Mouse (Mus musculus) lung, embryonic 15.5 days (tissue): ENCODE results near the gene Spns2. TPM values are rescaled to one million over a fixed set of nuclear protein-coding genes. Genes with fewer than 3 reads are reported as not detected.

Experiments
- ATAC-seq: fragments of 200-750 bp; cut with Nextera tagmentation; 2 replicates; pipeline ENCODE4 v1.8.0; 2017; ENCODE audit warnings: moderate number of reproducible peaks, borderline replicate concordance; ENCODE audit not compliant: low FRiP score, low TSS enrichment; ENCODE audit errors: extremely low read depth
- H3K27ac ChIP-seq: fragments of 300-500 bp; sonication (generic); 2 replicates; pipeline ENCODE4 v1.5.1; 2015; ENCODE audit warnings: moderate library complexity, mild to moderate bottlenecking, inconsistent platforms
- H3K27me3 ChIP-seq: fragments of 300-500 bp; sonication (generic); 2 replicates; pipeline ENCODE4 v1.6.1; 2015; ENCODE audit warnings: inconsistent platforms
- H3K36me3 ChIP-seq: fragments of 300-500 bp; sonication (generic); 2 replicates; pipeline ENCODE4 v1.6.1; 2015; ENCODE audit warnings: inconsistent platforms
- H3K4me1 ChIP-seq: fragments of 300-500 bp; sonication (generic); 2 replicates; pipeline ENCODE4 v1.6.1; 2015; ENCODE audit warnings: inconsistent platforms
- H3K4me2 ChIP-seq: fragments of 300-500 bp; sonication (generic); 2 replicates; pipeline ENCODE4 v1.6.1; 2015; ENCODE audit warnings: inconsistent platforms, mild to moderate bottlenecking, moderate library complexity
- H3K4me3 ChIP-seq: fragments of 300-500 bp; sonication (generic); 2 replicates; pipeline ENCODE4 v1.5.1; 2015; ENCODE audit warnings: mild to moderate bottlenecking, inconsistent platforms
- H3K9ac ChIP-seq: fragments of 300-500 bp; sonication (generic); 2 replicates; pipeline ENCODE4 v1.6.1; 2015; ENCODE audit warnings: inconsistent platforms
- H3K9me3 ChIP-seq: fragments of 300-500 bp; sonication (generic); 2 replicates; pipeline ENCODE4 v1.6.1; 2016; ENCODE audit warnings: inconsistent platforms
- WGBS: fragments of 180-500 bp; shearing (Covaris S2); methylation state at CpG from one replicate; pipeline ENCODE4 v1.1.7; 2015; 5-methylcytosine and 5-hydroxymethylcytosine counted together
- polyA plus RNA-seq: library from polyadenylated mRNA; unstranded; fragments of >200 nt; fragmentation: Nextera tagmentation; extraction: Ambion mirVana; gene quantifications from 2 replicates; pipeline ENCODE4 v1.2.1, GENCODE M21; 2015

Spns2 gene
- polyA plus RNA-seq, 1 experiment from 2014 or later, result 6.4 TPM

GRCm38 (mm10) chr11:72496775-72497174 lies 7.1 kb upstream of the Spns2 start:
- WGBS, result 52% methylated on average over 1 of the region's 1 CpGs
- no peak overlapping the region for H3K4me3 ChIP-seq
- no peak overlapping the region for H3K27ac ChIP-seq
- H3K9ac ChIP-seq, result no peak overlapping the region
- H3K36me3 ChIP-seq, result no peaks in the 10 kb centered on the region
- no peak overlapping the region for H3K4me2 ChIP-seq
- no peaks in the 10 kb centered on the region for H3K4me1 ChIP-seq
- 0 out of 2 replicates have a peak, but pooled peaks cover 3% of the 10 kb centered on the region for H3K27me3 ChIP-seq
- no peak for ATAC-seq
- H3K9me3 ChIP-seq, result no peaks in the 10 kb centered on the region

GRCm38 (mm10) chr11:72496066-72496465 lies 6.4 kb upstream of the Spns2 start:
- Histone ChIP-seq H3K4me3 (no peak overlapping the region), H3K4me1 (no peaks in the 10 kb centered on the region), H3K27ac (no peak overlapping the region), H3K27me3 (0 out of 2 replicates have a peak, but pooled peaks cover 3% of the 10 kb centered on the region), H3K9me3 (no peaks in the 10 kb centered on the region), H3K36me3 (no peaks in the 10 kb centered on the region), H3K4me2 (no peak overlapping the region), H3K9ac (no peak overlapping the region)
- ATAC-seq, result no peak
- WGBS, result 48% methylated on average over 3 of the region's 3 CpGs

DNA sequence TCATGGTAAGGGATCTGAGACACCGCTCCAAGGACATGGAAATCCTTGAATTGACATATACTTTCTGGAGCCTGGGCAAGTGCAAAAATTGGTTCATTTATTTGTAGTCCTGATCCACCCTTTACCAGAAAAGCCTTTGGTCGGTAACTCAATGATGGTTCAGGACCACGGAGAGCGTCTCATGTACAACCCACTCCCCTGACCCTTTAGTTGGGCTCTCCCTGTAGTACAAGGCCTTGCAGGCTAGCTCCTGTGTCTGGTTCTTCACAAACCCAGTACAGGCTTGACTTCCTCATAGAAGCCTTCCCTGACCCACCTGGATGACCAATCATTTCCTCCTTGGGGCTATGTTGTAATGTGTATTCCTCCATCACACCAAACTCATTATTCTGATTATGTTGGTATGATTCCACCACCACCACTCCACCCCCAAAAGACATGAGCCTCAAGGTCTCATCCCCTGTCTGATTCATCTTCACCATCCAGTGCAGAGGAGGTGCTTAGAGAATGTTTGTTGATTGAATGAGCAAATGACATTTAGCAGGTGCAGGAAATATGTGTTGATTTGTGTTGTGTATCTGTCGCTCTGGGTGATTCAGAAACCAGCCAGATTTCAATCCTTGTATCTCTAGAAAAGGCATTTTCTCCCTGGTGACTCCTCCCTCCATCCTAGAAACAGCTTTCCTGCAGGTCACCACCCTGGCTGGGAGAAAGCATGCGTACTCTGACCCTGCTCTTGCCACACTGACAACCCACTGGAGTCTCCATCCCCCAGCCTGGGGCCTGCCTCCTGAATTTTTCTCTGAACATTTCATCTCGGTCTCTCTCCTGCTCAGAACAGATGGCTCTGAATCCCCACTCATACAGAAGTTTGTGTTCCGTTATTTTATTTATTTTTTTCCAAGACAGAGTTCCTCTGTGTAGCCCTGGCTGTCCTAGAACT lies 4.6 kb upstream of the Spns2 start:
- ATAC-seq, result no peak
- H3K9ac ChIP-seq, result no peak overlapping the region
- WGBS, result 47% methylated on average over 8 of the region's 8 CpGs
- no peak overlapping the region for H3K27ac ChIP-seq
- H3K4me1 ChIP-seq, result peaks cover 1% of the 10 kb centered on the region
- H3K36me3 ChIP-seq, result no peaks in the 10 kb centered on the region
- H3K4me3 ChIP-seq, result no peak overlapping the region
- peaks cover 3% of the 10 kb centered on the region; the same call in 1 of the 2 replicates for H3K27me3 ChIP-seq
- no peaks in the 10 kb centered on the region for H3K9me3 ChIP-seq
- no peak overlapping the region for H3K4me2 ChIP-seq

GRCm38 (mm10) chr11:72491130-72491960 lies 1.6 kb upstream of the Spns2 start:
- Histone ChIP-seq H3K27ac (no peak overlapping the region), H3K4me1 (peaks cover 21% of the 10 kb centered on the region), H3K4me2 (no peak overlapping the region), H3K9me3 (no peaks in the 10 kb centered on the region), H3K4me3 (no peak overlapping the region), H3K36me3 (no peaks in the 10 kb centered on the region), H3K27me3 (peaks cover 24% of the 10 kb centered on the region), H3K9ac (no peak overlapping the region)
- 59% methylated on average over 15 of the region's 15 CpGs for WGBS
- no peak for ATAC-seq

DNA sequence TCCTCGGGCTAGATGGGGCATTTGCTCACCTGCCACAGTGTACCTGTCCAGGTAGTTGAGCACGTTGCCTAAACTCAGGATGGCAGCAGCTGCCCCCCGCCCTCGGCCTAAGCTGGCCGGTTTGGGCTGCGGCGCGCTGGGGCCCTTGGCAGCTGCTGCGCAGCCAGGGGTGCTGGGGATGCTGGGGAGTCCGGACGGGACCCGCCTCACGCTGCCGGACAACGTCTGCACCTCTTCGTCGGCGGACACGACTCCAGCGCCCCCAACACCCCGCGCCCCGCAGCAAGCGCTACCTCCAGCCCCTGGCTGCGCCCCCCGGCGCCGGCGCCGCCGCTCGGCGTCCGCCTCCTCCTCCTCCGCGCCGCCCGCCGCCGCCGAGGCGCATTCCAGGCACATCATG lies 307 bp downstream of the Spns2 start:
- Histone ChIP-seq H3K4me2 (peak overlapping the region; percentile 99), H3K4me1 (peaks cover 39% of the 10 kb centered on the region), H3K9ac (peak overlapping the region; percentile 49), H3K36me3 (no peaks in the 10 kb centered on the region), H3K4me3 (peak overlapping the region; percentile 67), H3K27ac (no peak overlapping the region; the same call in 1 of the 2 replicates), H3K9me3 (no peaks in the 10 kb centered on the region), H3K27me3 (peaks cover 24% of the 10 kb centered on the region)
- peak; percentile 6; the same call in 1 of the 2 replicates for ATAC-seq
- 1% methylated on average over 19 of the region's 42 CpGs for WGBS

GRCm38 (mm10) chr11:72488753-72489271 lies 892 bp downstream of the Spns2 start:
- no peak for ATAC-seq
- H3K27me3 ChIP-seq, result peaks cover 24% of the 10 kb centered on the region
- H3K36me3 ChIP-seq, result no peaks in the 10 kb centered on the region
- H3K4me1 ChIP-seq, result peaks cover 40% of the 10 kb centered on the region
- WGBS, result 0% methylated on average over 38 of the region's 38 CpGs
- peak overlapping the region; percentile 45; the same call in 1 of the 2 replicates for H3K27ac ChIP-seq
- H3K4me2 ChIP-seq, result peak overlapping the region; percentile 99
- peak overlapping the region; percentile 49 for H3K9ac ChIP-seq
- H3K9me3 ChIP-seq, result no peaks in the 10 kb centered on the region
- H3K4me3 ChIP-seq, result peak overlapping the region; percentile 67

- H3K9ac ChIP-seq, result no peak overlapping the region
- no peaks in the 10 kb centered on the region for H3K9me3 ChIP-seq
- H3K4me3 ChIP-seq, result peak overlapping the region; percentile 67; the same call in 1 of the 2 replicates
- H3K27ac ChIP-seq, result 0 out of 2 replicates have a peak overlapping the region, but pooled peaks have one; percentile 26
- peak overlapping the region; percentile 99 for H3K4me2 ChIP-seq
- peaks cover 40% of the 10 kb centered on the region for H3K4me1 ChIP-seq
- ATAC-seq, result no peak
- peaks cover 21% of the 10 kb centered on the region for H3K27me3 ChIP-seq
- WGBS, result 89% methylated on average over 2 of the region's 2 CpGs
- H3K36me3 ChIP-seq, result no peaks in the 10 kb centered on the region
These were observed 2.0 kb downstream of the Spns2 start for GRCm38 (mm10) chr11:72487739-72488138.

DNA sequence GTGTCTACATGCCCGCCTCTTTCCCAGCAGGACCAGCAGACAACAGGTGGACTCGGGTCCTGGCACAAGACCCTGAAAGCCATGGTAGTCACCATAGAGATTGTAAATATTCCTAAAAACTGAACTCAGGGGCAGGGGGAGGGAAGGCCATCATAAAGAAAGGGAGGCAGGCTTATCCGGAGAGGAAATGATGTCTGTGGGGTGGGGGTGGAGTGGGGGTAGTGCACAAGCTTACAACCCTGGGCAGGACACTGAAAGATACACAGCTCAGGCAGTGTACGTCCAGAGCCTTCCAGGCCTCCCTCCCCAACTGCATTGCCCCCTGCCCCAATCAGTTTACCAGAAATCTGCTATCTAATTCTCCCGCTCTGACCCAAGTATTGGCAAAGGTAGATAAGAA lies 2.5 kb downstream of the Spns2 start:
- no peak overlapping the region for H3K9ac ChIP-seq
- peaks cover 40% of the 10 kb centered on the region for H3K4me1 ChIP-seq
- no peaks in the 10 kb centered on the region for H3K9me3 ChIP-seq
- H3K27me3 ChIP-seq, result peaks cover 21% of the 10 kb centered on the region
- ATAC-seq, result no peak
- H3K27ac ChIP-seq, result 0 out of 2 replicates have a peak overlapping the region, but pooled peaks have one; percentile 26
- WGBS, result 49% methylated on average over 5 of the region's 5 CpGs
- peak overlapping the region; percentile 99 for H3K4me2 ChIP-seq
- H3K36me3 ChIP-seq, result no peaks in the 10 kb centered on the region
- H3K4me3 ChIP-seq, result 0 out of 2 replicates have a peak overlapping the region, but pooled peaks have one; percentile 6

- Histone ChIP-seq H3K9ac (no peak overlapping the region), H3K9me3 (no peaks in the 10 kb centered on the region), H3K36me3 (no peaks in the 10 kb centered on the region), H3K27ac (no peak overlapping the region), H3K27me3 (peaks cover 21% of the 10 kb centered on the region), H3K4me1 (peaks cover 40% of the 10 kb centered on the region), H3K4me2 (no peak overlapping the region), H3K4me3 (no peak overlapping the region)
- ATAC-seq, result no peak
- WGBS, result 66% methylated on average over 11 of the region's 11 CpGs
These were observed 3.7 kb downstream of the Spns2 start for GRCm38 (mm10) chr11:72485960-72486359.

- ATAC-seq, result no peak
- WGBS, result 47% methylated on average over 5 of the region's 5 CpGs
- 0 out of 2 replicates have a peak overlapping the region, but pooled peaks have one; percentile 3 for H3K27ac ChIP-seq
- H3K4me3 ChIP-seq, result no peak overlapping the region
- H3K4me2 ChIP-seq, result no peak overlapping the region
- no peak overlapping the region for H3K9ac ChIP-seq
- H3K27me3 ChIP-seq, result peaks cover 21% of the 10 kb centered on the region
- H3K9me3 ChIP-seq, result no peaks in the 10 kb centered on the region
- H3K4me1 ChIP-seq, result peaks cover 40% of the 10 kb centered on the region
- H3K36me3 ChIP-seq, result no peaks in the 10 kb centered on the region
These were observed 4.5 kb downstream of the Spns2 start for GRCm38 (mm10) chr11:72485157-72485556.

GRCm38 (mm10) chr11:72484549-72484948 lies 5.2 kb downstream of the Spns2 start:
- Histone ChIP-seq H3K4me1 (peaks cover 40% of the 10 kb centered on the region), H3K4me2 (no peak overlapping the region), H3K9ac (no peak overlapping the region), H3K4me3 (no peak overlapping the region), H3K27me3 (peaks cover 21% of the 10 kb centered on the region), H3K36me3 (no peaks in the 10 kb centered on the region), H3K27ac (0 out of 2 replicates have a peak overlapping the region, but pooled peaks have one; percentile 3), H3K9me3 (no peaks in the 10 kb centered on the region)
- WGBS, result 26% methylated on average over 6 of the region's 6 CpGs
- ATAC-seq, result no peak
